Mouse (Mus musculus) heart, embryonic 16.5 days (tissue): Measurements from ENCODE around the gene Anapc11. TPM values are rescaled to one million over a fixed set of nuclear protein-coding genes. Genes with fewer than 3 reads are reported as not detected.

ENCODE experiments used
- ATAC-seq: fragments of 200-750 bp; cut with Nextera tagmentation; replicated peaks from 2 replicates; pipeline ENCODE4 v1.8.0; 2017; ENCODE audit warnings: moderate number of reproducible peaks; ENCODE audit not compliant: insufficient read depth, low FRiP score; ENCODE audit errors: extremely low read depth
- H3K27ac ChIP-seq: fragments of 300-500 bp; sonication (generic); 2 replicates; pipeline ENCODE4 v1.5.1; 2014; ENCODE audit warnings: mild to moderate bottlenecking, low read length, control low read depth, moderate library complexity
- H3K27me3 ChIP-seq: fragments of 300-500 bp; sonication (generic); 2 replicates; pipeline ENCODE4 v1.6.1; 2014; ENCODE audit warnings: low read length, mixed read lengths; ENCODE audit not compliant: control insufficient read depth, insufficient read depth
- H3K36me3 ChIP-seq: fragments of 300-500 bp; sonication (generic); 2 replicates; pipeline ENCODE4 v1.6.1; 2014; ENCODE audit not compliant: control insufficient read depth, insufficient read depth
- H3K4me1 ChIP-seq: fragments of 300-500 bp; sonication (generic); 2 replicates; pipeline ENCODE4 v1.6.1; 2014; ENCODE audit warnings: low read length, mixed read lengths; ENCODE audit not compliant: control insufficient read depth, insufficient read depth
- H3K4me2 ChIP-seq: fragments of 300-500 bp; sonication (generic); 2 replicates; pipeline ENCODE4 v1.6.1; 2014; ENCODE audit warnings: low read depth, mild to moderate bottlenecking, control low read depth, low read length
- H3K4me3 ChIP-seq: fragments of 300-500 bp; sonication (generic); 2 replicates; pipeline ENCODE4 v1.5.1; 2014; ENCODE audit warnings: mild to moderate bottlenecking, control low read depth, low read length
- H3K9ac ChIP-seq: fragments of 300-500 bp; sonication (generic); 2 replicates; pipeline ENCODE4 v1.6.1; 2014; ENCODE audit warnings: low read length, control low read depth
- H3K9me3 ChIP-seq: fragments of 300-500 bp; sonication (generic); replicated peaks from 2 replicates; pipeline ENCODE4 v1.6.1; 2016; ENCODE audit warnings: low read length; ENCODE audit not compliant: control insufficient read depth
- WGBS: fragments of 180-500 bp; shearing (Covaris S2); extraction: QIAGEN DNeasy Blood & Tissue Kit; methylation state at CpG from one replicate; pipeline ENCODE4 v1.1.7; 2014; 5-methylcytosine and 5-hydroxymethylcytosine counted together
- polyA plus RNA-seq: library from polyadenylated mRNA; unstranded; fragments of >200 nt; fragmentation: Nextera tagmentation; extraction: Ambion mirVana; gene quantifications from 2 replicates; pipeline ENCODE4 v1.2.1, GENCODE M21; 2015

Gene Anapc11
- polyA plus RNA-seq, 1 experiment from 2014 or later: 179 TPM

DNA sequence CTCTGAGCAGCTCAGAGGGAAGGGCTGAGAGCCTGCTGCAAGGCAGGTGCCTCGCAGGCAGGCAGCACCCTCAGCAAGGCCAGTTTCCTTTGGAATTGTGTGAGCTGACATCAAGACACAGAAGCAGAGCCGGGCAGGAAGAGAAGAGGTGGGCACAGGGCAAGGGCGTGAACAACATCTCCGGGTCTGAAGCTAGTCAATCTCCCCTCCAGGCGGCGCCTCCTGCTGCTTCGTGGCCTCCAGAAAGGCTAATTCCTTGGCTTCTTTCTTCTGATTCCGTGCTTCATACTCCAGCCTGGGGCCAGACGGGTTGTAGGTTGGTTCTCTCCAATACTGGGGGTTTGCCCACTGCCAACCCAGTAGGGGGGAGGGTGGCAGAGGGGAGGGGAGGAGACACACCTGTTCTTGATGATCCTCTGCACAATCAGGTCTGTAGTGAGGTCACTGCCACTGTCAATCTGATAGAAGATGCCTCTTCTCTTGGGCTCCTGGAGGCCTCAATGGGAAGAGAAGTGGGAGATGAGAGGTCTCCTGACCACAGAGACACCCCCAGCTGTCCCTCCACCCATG lies 12.3 kb downstream of the Anapc11 start:
- Histone ChIP-seq H3K36me3 (peaks cover 9% of the 10 kb centered on the region; the same call in 1 of the 2 replicates), H3K9me3 (no peaks in the 10 kb centered on the region), H3K27ac (no peak overlapping the region), H3K4me2 (no peak overlapping the region), H3K9ac (no peak overlapping the region), H3K27me3 (no peaks in the 10 kb centered on the region), H3K4me3 (no peak overlapping the region), H3K4me1 (peaks cover 23% of the 10 kb centered on the region)
- ATAC-seq: no peak
- 76% methylated on average over 9 of the region's 9 CpGs for WGBS

DNA sequence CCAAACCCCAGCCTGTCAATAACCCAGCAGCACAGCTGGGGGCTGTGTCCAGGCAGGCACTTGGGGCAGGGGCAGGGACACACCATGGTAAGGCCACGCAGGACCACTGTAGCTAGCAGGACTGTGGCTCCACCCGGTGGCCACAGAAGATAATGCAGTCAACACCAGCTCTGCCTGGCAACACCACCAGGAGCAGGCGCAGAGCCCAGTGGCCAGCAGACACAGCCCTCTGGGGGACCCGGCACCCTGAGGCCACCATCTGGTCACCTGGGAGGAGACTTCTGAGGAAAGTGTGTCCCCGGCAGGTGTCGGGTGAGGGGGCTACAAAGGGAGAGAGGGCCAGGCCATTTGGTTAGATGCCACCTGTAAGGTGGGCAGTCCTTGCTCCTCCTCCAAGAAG lies 14.5 kb downstream of the Anapc11 start:
- H3K4me1 ChIP-seq: peaks cover 24% of the 10 kb centered on the region
- no peak overlapping the region for H3K4me2 ChIP-seq
- no peak overlapping the region for H3K4me3 ChIP-seq
- no peaks in the 10 kb centered on the region for H3K9me3 ChIP-seq
- H3K27ac ChIP-seq: no peak overlapping the region
- H3K36me3 ChIP-seq: peaks cover 9% of the 10 kb centered on the region; the same call in 1 of the 2 replicates
- no peaks in the 10 kb centered on the region for H3K27me3 ChIP-seq
- 0 out of 2 replicates have a peak, but pooled peaks have one; percentile 15 for ATAC-seq
- 30% methylated on average over 6 of the region's 6 CpGs for WGBS
- no peak overlapping the region for H3K9ac ChIP-seq

DNA sequence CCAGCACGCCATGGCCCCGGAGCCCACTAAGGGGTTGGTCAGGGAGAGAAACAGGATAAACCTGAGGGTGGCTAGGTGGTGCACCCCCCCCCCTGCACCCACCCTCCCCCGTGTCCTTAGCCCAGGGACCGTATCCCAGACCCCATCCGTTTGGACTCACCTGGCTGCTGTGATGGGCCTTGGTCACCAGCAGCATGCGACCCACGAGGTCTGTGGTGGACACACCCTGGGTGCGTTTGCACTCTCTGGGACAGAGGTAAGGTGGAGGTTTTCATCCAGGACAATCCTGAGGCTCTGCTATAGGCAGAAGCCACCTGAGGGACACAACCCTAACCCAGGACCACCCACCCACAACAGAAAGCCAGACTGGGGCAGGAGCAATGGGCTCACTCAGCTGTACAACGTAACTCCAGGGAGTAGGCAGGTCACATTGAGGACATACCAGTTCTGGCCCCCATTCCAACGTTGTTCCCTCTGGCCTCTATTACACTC lies 15.3 kb downstream of the Anapc11 start:
- Histone ChIP-seq H3K27me3 (no peaks in the 10 kb centered on the region), H3K4me1 (peaks cover 17% of the 10 kb centered on the region), H3K9ac (no peak overlapping the region), H3K27ac (no peak overlapping the region), H3K36me3 (peaks cover 12% of the 10 kb centered on the region; the same call in 1 of the 2 replicates), H3K4me2 (no peak overlapping the region), H3K4me3 (no peak overlapping the region), H3K9me3 (no peaks in the 10 kb centered on the region)
- ATAC-seq: no peak
- 85% methylated on average over 10 of the region's 10 CpGs for WGBS

DNA sequence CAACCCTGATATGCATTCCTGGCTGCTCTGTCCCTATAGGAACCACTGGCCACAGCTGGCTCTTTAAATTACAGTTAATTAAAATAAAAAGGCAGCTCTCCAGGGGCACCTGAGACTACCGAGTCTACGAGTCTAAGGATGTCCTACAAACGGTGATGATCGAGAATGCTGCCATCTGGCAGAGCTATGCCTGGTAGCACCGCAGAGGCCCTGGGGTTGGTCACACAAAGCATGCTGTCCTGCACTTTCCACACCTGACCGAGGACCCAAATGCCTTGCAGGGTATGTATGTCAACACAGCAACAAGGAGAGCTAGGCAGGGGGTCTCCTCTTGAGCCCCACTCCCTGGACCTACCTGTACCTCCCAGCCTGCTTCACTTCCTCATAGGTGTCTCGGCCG lies 15.8 kb downstream of the Anapc11 start:
- Histone ChIP-seq H3K27ac (no peak overlapping the region), H3K27me3 (no peaks in the 10 kb centered on the region), H3K4me1 (peaks cover 13% of the 10 kb centered on the region), H3K4me2 (no peak overlapping the region), H3K9me3 (no peaks in the 10 kb centered on the region), H3K9ac (no peak overlapping the region), H3K4me3 (no peak overlapping the region), H3K36me3 (peaks cover 14% of the 10 kb centered on the region; the same call in 1 of the 2 replicates)
- no peak for ATAC-seq
- 85% methylated on average over 8 of the region's 8 CpGs for WGBS

DNA sequence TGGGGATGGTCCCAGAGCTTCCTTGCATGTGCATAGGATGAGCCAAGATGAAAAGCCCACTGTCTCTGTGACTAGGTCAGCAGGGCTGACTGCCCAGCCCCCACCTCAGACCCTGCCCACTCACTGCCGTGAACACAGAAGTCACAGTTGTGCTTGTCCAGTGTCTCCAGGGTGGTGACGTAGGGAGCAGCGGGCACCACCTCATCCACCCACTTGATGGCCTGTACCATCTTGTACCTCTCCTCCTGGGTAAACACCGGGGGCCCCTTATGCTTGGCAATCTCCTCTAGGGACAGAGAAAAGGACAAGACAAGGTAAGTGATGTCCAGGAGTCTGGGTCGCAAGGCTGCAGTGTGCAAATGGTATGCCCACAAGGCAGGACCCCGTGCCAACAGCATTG lies 16.9 kb downstream of the Anapc11 start:
- Histone ChIP-seq H3K4me3 (no peak overlapping the region), H3K9ac (no peak overlapping the region), H3K27me3 (no peaks in the 10 kb centered on the region), H3K9me3 (no peaks in the 10 kb centered on the region), H3K36me3 (peaks cover 16% of the 10 kb centered on the region), H3K4me1 (peaks cover 7% of the 10 kb centered on the region), H3K27ac (no peak overlapping the region), H3K4me2 (no peak overlapping the region)
- ATAC-seq: no peak
- 92% methylated on average over 6 of the region's 6 CpGs for WGBS

DNA sequence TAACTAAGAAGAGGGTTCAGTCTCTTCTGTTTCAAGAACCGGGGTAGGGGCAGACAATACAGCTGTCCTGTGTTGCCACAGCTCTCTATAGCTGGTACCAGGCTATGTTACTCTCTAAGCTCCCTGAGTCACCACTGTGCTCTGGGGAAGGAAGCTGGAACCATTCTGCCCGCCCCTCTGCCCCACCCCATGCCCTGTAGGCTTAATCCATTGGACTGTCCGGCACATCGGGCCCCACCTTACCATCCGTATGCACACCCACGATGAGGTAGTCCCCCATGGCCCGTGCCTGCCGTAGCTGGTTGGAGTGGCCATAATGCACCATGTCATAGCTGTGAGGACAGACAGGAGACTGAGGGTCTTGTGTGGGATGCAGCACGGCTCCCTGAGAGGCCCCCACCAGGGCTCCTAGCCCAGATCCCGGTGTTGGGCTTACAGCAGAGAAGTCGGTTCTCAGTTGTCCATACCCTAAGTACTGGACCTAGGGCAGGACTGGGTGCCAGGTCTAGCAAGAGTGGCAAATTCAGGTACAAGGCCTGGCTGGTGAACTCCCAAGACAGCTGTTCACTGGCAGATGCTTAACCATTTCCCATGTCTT lies 17.5 kb downstream of the Anapc11 start:
- WGBS: 89% methylated on average over 11 of the region's 11 CpGs
- H3K4me2 ChIP-seq: no peak overlapping the region
- H3K4me3 ChIP-seq: no peak overlapping the region

DNA sequence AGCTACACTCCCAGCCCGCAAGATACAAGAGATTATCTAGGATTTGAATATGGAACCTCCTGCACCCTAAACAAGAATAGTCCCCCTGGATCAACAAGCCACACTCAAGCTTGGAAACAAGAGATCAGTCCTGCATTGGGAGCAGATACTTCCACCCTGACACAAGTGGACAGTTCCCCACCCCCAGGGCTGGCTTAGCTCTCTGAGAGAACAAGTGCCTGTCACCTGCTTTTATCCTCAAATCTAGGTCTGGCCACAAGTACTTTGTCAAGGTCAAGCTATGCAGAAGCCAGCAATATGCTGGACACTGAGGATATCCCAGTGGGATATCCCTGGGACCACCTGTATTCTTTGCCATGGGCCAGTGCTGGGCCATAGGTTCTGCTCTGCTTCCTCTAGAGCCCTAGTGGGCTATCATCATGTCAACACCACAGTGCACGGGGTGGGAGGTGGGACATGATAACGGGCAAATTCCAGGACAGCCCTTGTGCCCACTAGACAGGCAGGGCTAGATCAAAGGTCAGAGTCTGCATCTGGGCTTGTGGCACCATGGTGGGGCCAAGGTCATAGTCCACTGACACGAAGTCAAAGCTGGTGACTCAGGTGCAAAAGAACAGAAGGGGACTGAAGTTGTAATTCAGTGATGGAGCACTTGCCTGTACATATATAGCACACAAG lies 18.5 kb downstream of the Anapc11 start:
- peaks cover 21% of the 10 kb centered on the region for H3K36me3 ChIP-seq
- H3K4me3 ChIP-seq: peak overlapping the region; percentile 84
- WGBS: 32% methylated on average over 4 of the region's 4 CpGs
- no peaks in the 10 kb centered on the region for H3K9me3 ChIP-seq
- peak overlapping the region; percentile 76 for H3K27ac ChIP-seq
- peaks cover 7% of the 10 kb centered on the region for H3K4me1 ChIP-seq
- H3K4me2 ChIP-seq: peak overlapping the region; percentile 76
- no peak for ATAC-seq
- H3K9ac ChIP-seq: peak overlapping the region; percentile 85
- H3K27me3 ChIP-seq: no peaks in the 10 kb centered on the region

More for the DNA sequence above, 17.5 kb downstream of the Anapc11 start:
- H3K27me3 ChIP-seq: no peaks in the 10 kb centered on the region
- H3K9me3 ChIP-seq: no peaks in the 10 kb centered on the region
- no peak for ATAC-seq
- H3K36me3 ChIP-seq: peaks cover 17% of the 10 kb centered on the region
- peaks cover 7% of the 10 kb centered on the region for H3K4me1 ChIP-seq
- H3K27ac ChIP-seq: no peak overlapping the region
- no peak overlapping the region for H3K9ac ChIP-seq

DNA sequence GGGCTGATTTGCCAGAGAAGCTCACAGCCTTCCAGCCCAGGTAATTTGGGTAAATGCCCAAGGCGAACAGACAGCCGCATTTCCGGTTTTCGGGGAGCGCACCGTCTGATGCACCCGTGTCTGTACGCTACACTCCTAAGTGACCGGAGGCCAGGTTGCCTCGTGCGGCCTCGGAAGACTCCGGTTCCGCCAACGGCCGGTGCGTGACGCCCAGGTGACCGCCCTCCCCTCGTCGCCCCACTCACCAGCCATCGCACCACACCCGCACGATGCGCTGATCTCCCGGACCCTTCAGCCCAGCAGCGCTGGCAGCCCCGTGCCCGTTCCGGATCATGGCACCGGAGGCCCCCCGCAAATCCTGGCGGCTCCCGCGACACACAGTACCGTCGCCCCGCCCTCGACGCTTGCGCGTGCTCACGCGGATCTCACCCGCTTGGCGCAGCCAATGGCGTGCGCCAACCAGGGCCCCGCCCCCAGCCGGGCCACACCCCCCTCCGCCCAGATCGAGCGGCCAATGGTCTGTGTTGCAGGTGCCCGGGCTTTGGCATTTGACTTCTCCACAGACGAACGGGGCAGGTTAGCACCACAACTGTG lies 19.4 kb downstream of the Anapc11 start, which contains the start of gene Pcyt2:
Gene Pcyt2 (minus strand): TSS at position 418 of the 594 bp plus-strand sequence.
- Histone ChIP-seq H3K4me3 (peak within 1 kb of the TSS; percentile 84), H3K27me3 (no peaks in the 10 kb centered on the region), H3K9me3 (no peaks in the 10 kb centered on the region), H3K9ac (peak within 1 kb of the TSS; percentile 85), H3K4me1 (peaks cover 7% of the 10 kb centered on the region), H3K4me2 (peak within 1 kb of the TSS; percentile 76), H3K36me3 (peaks cover 25% of the 10 kb centered on the region), H3K27ac (peak within 1 kb of the TSS; percentile 76)
- ATAC-seq: peak; percentile 94
- under 1% methylated on average over 56 of the region's 56 CpGs for WGBS
